Mouse (Mus musculus): Measurements from ENCODE around the gene Gp1ba. TPM values are rescaled to one million over a fixed set of nuclear protein-coding genes. Genes with fewer than 3 reads are reported as not detected.

The Gp1ba gene
- total RNA-seq (2014; fragmentation: Nextera tagmentation) (3.6 and 10.4 TPM in 2 replicates), total RNA-seq (2017) (0.50 and 0.85 TPM in 2 replicates)

- peak; percentile 85 for ATAC-seq (replicated peaks; ENCODE audit: low FRiP score, low TSS enrichment, poor library complexity, severe bottlenecking)
Observed at GRCm38 (mm10) chr11:70638714-70639278, at the start of gene Gp1ba. Gene Gp1ba (plus strand): TSS chr11:70639122.

GRCm38 (mm10) chr11:70591733-70592132 is 47.2 kb upstream of the Gp1ba start:
- ATAC-seq (replicated peaks; ENCODE audit: low FRiP score, low TSS enrichment, poor library complexity, severe bottlenecking): no peak

- peak; percentile 32; the same call in 1 of the 2 replicates for ATAC-seq (replicated peaks; ENCODE audit: low FRiP score, low TSS enrichment, poor library complexity, severe bottlenecking)
Observed at GRCm38 (mm10) chr11:70594253-70594989, 44.5 kb upstream of the Gp1ba start.

- ATAC-seq (replicated peaks; ENCODE audit: low FRiP score, low TSS enrichment, poor library complexity, severe bottlenecking): no peak
Observed at GRCm38 (mm10) chr11:70595638-70596037, 43.3 kb upstream of the Gp1ba start.

GRCm38 (mm10) chr11:70596094-70596493 is 42.8 kb upstream of the Gp1ba start:
- no peak for ATAC-seq (replicated peaks; ENCODE audit: low FRiP score, low TSS enrichment, poor library complexity, severe bottlenecking)

GRCm38 (mm10) chr11:70597301-70597700 is 41.6 kb upstream of the Gp1ba start:
- peak; percentile 69 for ATAC-seq (replicated peaks; ENCODE audit: low FRiP score, low TSS enrichment, poor library complexity, severe bottlenecking)

- ATAC-seq (replicated peaks; ENCODE audit: low FRiP score, low TSS enrichment, poor library complexity, severe bottlenecking): no peak
Observed at GRCm38 (mm10) chr11:70598451-70598953, 40.4 kb upstream of the Gp1ba start.

- ATAC-seq (replicated peaks; ENCODE audit: low FRiP score, low TSS enrichment, poor library complexity, severe bottlenecking): peak; percentile 76
Observed at GRCm38 (mm10) chr11:70605024-70605566, 33.8 kb upstream of the Gp1ba start.

GRCm38 (mm10) chr11:70606717-70607116 is 32.2 kb upstream of the Gp1ba start:
- ATAC-seq (replicated peaks; ENCODE audit: low FRiP score, low TSS enrichment, poor library complexity, severe bottlenecking): no peak

- no peak for ATAC-seq (replicated peaks; ENCODE audit: low FRiP score, low TSS enrichment, poor library complexity, severe bottlenecking)
Observed at GRCm38 (mm10) chr11:70607611-70608010, 31.3 kb upstream of the Gp1ba start.

GRCm38 (mm10) chr11:70608381-70609066 is 30.4 kb upstream of the Gp1ba start:
- ATAC-seq (replicated peaks; ENCODE audit: low FRiP score, low TSS enrichment, poor library complexity, severe bottlenecking): peak; percentile 38; the same call in 1 of the 2 replicates

- ATAC-seq (replicated peaks; ENCODE audit: low FRiP score, low TSS enrichment, poor library complexity, severe bottlenecking): no peak
Observed at GRCm38 (mm10) chr11:70610752-70611151, 28.2 kb upstream of the Gp1ba start.

- ATAC-seq (replicated peaks; ENCODE audit: low FRiP score, low TSS enrichment, poor library complexity, severe bottlenecking): no peak
Observed at GRCm38 (mm10) chr11:70612505-70612904, 26.4 kb upstream of the Gp1ba start.

GRCm38 (mm10) chr11:70615074-70615473 is 23.8 kb upstream of the Gp1ba start:
- ATAC-seq (replicated peaks; ENCODE audit: low FRiP score, low TSS enrichment, poor library complexity, severe bottlenecking): peak; percentile 93

GRCm38 (mm10) chr11:70615516-70616093 is 23.3 kb upstream of the Gp1ba start, which contains the start of gene 4930544D05Rik:
Gene 4930544D05Rik (plus strand): TSS chr11:70615848.
- no peak; the same call in 1 of the 2 replicates for ATAC-seq (replicated peaks; ENCODE audit: low FRiP score, low TSS enrichment, poor library complexity, severe bottlenecking)

GRCm38 (mm10) chr11:70619101-70619500 is 19.8 kb upstream of the Gp1ba start, which contains the start of gene Chrne:
Gene Chrne (minus strand): TSS chr11:70619216.
- no peak for ATAC-seq (replicated peaks; ENCODE audit: low FRiP score, low TSS enrichment, poor library complexity, severe bottlenecking)

- ATAC-seq (replicated peaks; ENCODE audit: low FRiP score, low TSS enrichment, poor library complexity, severe bottlenecking): peak; percentile 89
Observed at GRCm38 (mm10) chr11:70621972-70622814, 16.7 kb upstream of the Gp1ba start.

- no peak for ATAC-seq (replicated peaks; ENCODE audit: low FRiP score, low TSS enrichment, poor library complexity, severe bottlenecking)
Observed at GRCm38 (mm10) chr11:70623053-70623742, 15.7 kb upstream of the Gp1ba start.

Data from megakaryocyte-erythroid progenitor cell, adult 5-6 weeks (primary cell).